Mouse (Mus musculus) stomach, postnatal 0 days (tissue): ENCODE measurements around the gene Rarres1. TPM values are rescaled to one million over a fixed set of nuclear protein-coding genes. Genes with fewer than 3 reads are reported as not detected.

Source experiments
- ATAC-seq: fragments of 200-750 bp; cut with Nextera tagmentation; 2 replicates; pipeline ENCODE4 v1.8.0; 2017; ENCODE audit not compliant: low FRiP score, low TSS enrichment
- DNase-seq: peaks from one replicate; pipeline ENCODE4 v3.0.0-alpha.2; 2016; ENCODE audit warnings: low spot score
- H3K27ac ChIP-seq: fragments of 300-500 bp; sonication (generic); replicated peaks from 2 replicates; pipeline ENCODE4 v1.5.1; 2014; ENCODE audit warnings: mild to moderate bottlenecking, control low read depth
- H3K27me3 ChIP-seq: fragments of 300-500 bp; sonication (generic); 2 replicates; pipeline ENCODE4 v1.6.1; 2014; ENCODE audit warnings: low read length; ENCODE audit not compliant: control insufficient read depth, insufficient read depth
- H3K36me3 ChIP-seq: fragments of 300-500 bp; sonication (generic); 2 replicates; pipeline ENCODE4 v1.6.1; 2014; ENCODE audit warnings: low read length, mixed read lengths; ENCODE audit not compliant: control insufficient read depth, insufficient read depth
- H3K4me1 ChIP-seq: fragments of 300-500 bp; sonication (generic); replicated peaks from 2 replicates; pipeline ENCODE4 v1.6.1; 2014; ENCODE audit warnings: antibody characterized with exemption; ENCODE audit not compliant: control insufficient read depth, insufficient read depth
- H3K4me2 ChIP-seq: fragments of 300-500 bp; sonication (generic); replicated peaks from 2 replicates; pipeline ENCODE4 v1.6.1; 2014; ENCODE audit warnings: low read depth, mild to moderate bottlenecking, control low read depth, moderate library complexity
- H3K4me3 ChIP-seq: fragments of 300-500 bp; sonication (generic); 2 replicates; pipeline ENCODE4 v1.5.1; 2014; ENCODE audit warnings: low read depth, low read length, control low read depth
- H3K9ac ChIP-seq: fragments of 300-500 bp; sonication (generic); 2 replicates; pipeline ENCODE4 v1.6.1; 2014; ENCODE audit warnings: mild to moderate bottlenecking, low read length, control low read depth, mixed read lengths
- H3K9me3 ChIP-seq: fragments of 300-500 bp; sonication (generic); 2 replicates; pipeline ENCODE4 v1.6.1; 2016; ENCODE audit warnings: low read length; ENCODE audit not compliant: control insufficient read depth
- CTCF ChIP-seq: IDR thresholded peaks from 2 replicates; pipeline ENCODE4 v1.5.1; 2016; ENCODE audit warnings: antibody characterized with exemption, low read depth, mild to moderate bottlenecking, moderate library complexity
- EP300 ChIP-seq: optimal IDR thresholded peaks from 2 replicates; pipeline ENCODE3; 2016; ENCODE audit warnings: antibody characterized with exemption
- WGBS: fragments of 180-500 bp; shearing (Covaris S2); extraction: QIAGEN DNeasy Blood & Tissue Kit; methylation state at CpG from one replicate; pipeline ENCODE4 v1.1.7; 2014; 5-methylcytosine and 5-hydroxymethylcytosine counted together
- polyA plus RNA-seq: library from polyadenylated mRNA; unstranded; fragments of >200 nt; fragmentation: Nextera tagmentation; extraction: Ambion mirVana; gene quantifications from 2 replicates; pipeline ENCODE4 v1.2.1, GENCODE M21; 2015

Rarres1 gene
- polyA plus RNA-seq, 1 experiment from 2014 or later, result 3.1 TPM

DNA sequence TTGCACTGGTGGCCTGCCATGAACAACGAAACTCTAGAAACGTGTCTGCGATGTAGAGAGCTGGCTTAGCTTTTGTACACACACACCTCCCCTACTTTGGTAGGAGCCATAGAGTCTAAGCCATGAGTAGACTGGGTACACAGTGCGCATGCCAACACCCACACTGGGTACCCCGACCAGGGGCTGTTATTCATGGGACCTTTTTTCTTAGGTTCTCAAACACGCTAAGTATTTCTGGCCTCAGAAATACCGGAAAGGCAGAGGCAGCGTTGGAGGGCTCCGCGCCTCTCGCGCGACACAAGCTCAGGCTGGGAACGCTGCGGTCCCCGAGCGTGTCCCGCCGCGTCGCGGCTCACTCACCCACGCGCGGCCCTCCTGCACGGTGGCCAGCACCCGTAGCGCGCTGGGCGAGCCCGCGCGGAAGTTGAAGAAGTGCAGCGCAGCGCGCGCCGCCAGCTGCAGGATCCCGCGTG lies 486 bp downstream of the Rarres1 start:
- ATAC-seq (0 out of 2 replicates have a peak, but pooled peaks have one; percentile 12), DNase-seq (peak; percentile 15)
- Histone ChIP-seq H3K4me3 (peak overlapping the region; percentile 46), H3K9me3 (no peaks in the 10 kb centered on the region), H3K27me3 (no peaks in the 10 kb centered on the region), H3K9ac (peak overlapping the region; percentile 56), H3K27ac (no peak overlapping the region), H3K4me1 (no peaks in the 10 kb centered on the region), H3K4me2 (peak overlapping the region; percentile 91), H3K36me3 (no peaks in the 10 kb centered on the region)
- TF ChIP-seq EP300 (no peak), CTCF (no peak)
- WGBS, result 4% methylated on average over 30 of the region's 40 CpGs

DNA sequence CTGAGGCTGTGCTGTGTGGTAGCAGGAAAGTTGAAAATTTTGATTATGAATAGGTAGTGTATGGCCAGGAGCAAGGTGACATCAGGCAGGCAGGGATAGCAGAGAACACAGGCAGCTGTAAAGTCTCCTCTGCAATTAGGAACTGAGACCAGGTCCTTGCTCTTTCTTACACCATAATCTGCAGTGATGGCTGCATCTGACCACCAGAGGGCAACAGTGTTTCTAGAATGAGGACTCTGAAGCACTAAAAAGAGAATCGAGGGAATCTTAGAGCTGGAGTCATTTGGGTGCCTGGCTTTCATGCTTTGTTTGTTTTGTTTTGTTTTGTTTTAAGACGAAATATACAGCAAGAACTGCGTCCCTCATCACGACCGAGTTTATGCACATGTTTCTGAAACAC lies 2.5 kb downstream of the Rarres1 start:
- TF ChIP-seq CTCF (peak; percentile 93), EP300 (no peak)
- no peak for ATAC-seq
- H3K4me1 ChIP-seq, result no peaks in the 10 kb centered on the region
- WGBS, result 1% methylated on average over 5 of the region's 5 CpGs
- DNase-seq, result peak; percentile 72
- H3K4me2 ChIP-seq, result no peak overlapping the region
- H3K9me3 ChIP-seq, result no peaks in the 10 kb centered on the region
- no peak overlapping the region for H3K27ac ChIP-seq
- no peaks in the 10 kb centered on the region for H3K36me3 ChIP-seq
- H3K27me3 ChIP-seq, result no peaks in the 10 kb centered on the region
- H3K4me3 ChIP-seq, result no peak overlapping the region
- no peak overlapping the region for H3K9ac ChIP-seq

DNA sequence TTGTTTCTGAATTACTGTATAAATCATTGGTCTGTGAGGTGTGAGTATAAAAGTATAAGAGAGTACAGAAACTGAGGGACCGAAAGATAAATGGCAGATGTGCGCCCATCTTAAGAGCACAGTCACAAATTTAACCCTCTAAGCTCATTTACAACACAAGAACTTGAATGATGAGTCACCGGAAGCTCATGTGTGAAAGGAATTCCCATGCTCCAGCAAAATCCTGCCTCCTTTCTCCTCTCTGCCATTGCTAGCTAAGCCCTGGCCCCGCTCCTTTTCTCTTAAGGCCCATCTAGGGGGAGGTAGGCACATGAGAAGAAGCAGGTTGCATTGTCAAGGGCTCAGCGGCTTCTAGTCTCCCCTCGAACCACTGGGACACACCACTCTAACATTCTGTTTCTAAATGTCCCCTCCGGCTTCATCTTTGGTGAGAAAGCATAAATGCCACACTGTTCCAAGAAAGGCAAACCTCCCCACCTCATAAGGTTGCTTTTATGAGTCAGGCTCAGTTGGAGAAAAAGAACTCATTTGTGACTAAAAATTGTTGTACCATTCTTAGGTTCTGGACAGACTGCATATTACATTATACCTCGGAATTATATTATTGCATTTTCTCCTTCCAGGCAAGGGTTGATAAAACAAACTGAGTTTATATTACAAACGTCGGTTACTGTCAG lies 7.0 kb downstream of the Rarres1 start:
- DNase-seq (no peak), ATAC-seq (no peak)
- H3K4me1 ChIP-seq, result no peaks in the 10 kb centered on the region
- WGBS, result 80% methylated on average over 10 of the region's 10 CpGs
- H3K27me3 ChIP-seq, result no peaks in the 10 kb centered on the region
- H3K9me3 ChIP-seq, result no peaks in the 10 kb centered on the region
- no peaks in the 10 kb centered on the region for H3K36me3 ChIP-seq
- H3K27ac ChIP-seq, result no peak overlapping the region
- H3K9ac ChIP-seq, result no peak overlapping the region
- TF ChIP-seq EP300, result no peak
- TF ChIP-seq CTCF, result no peak
- no peak overlapping the region for H3K4me3 ChIP-seq
- H3K4me2 ChIP-seq, result no peak overlapping the region

DNA sequence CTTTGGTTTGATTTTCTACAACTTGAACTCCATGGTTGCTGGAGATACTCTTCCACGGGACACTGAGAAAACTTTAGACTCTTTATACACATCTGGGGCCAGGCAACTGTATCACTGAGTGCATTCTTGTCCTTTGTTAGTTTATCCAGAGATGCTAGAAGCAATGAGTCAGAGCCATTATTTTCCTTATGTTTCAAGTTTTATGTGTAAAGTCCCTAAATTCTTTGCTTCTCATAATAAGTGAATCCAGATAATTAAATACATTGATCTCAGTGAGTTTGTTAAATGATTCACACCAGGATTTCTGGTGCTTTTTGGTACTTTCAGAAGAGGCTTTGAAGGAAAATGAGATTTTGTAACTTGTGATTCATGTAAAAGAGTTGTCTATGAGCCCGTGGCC lies 10.0 kb downstream of the Rarres1 start:
- 71% methylated on average over 2 of the region's 2 CpGs for WGBS
- no peaks in the 10 kb centered on the region for H3K4me1 ChIP-seq
- no peak for TF ChIP-seq CTCF
- TF ChIP-seq EP300, result no peak
- no peak overlapping the region for H3K4me2 ChIP-seq
- H3K27ac ChIP-seq, result no peak overlapping the region
- H3K4me3 ChIP-seq, result no peak overlapping the region
- no peaks in the 10 kb centered on the region for H3K27me3 ChIP-seq
- H3K36me3 ChIP-seq, result no peaks in the 10 kb centered on the region
- DNase-seq (no peak), ATAC-seq (no peak)
- no peaks in the 10 kb centered on the region for H3K9me3 ChIP-seq
- no peak overlapping the region for H3K9ac ChIP-seq

DNA sequence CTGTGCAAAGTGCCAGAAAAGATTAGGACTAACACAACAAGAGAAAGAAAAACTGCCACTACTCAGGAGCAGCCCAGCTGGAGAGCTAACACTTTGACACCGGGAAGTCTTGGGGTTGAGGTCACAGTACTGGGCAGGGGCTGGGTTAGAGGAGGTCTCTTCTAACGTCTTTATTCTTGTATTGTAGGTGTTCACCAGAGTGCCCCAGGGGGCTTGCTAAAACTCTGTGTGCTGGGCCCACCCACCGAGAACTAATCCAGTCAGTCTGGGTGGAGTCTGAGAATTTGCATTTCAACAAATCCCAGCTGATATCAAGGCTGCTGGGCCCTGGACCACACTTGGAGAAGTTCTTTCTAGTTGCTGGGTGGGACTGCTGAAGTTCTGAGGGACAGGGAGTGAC lies 11.4 kb downstream of the Rarres1 start:
- H3K4me3 ChIP-seq, result no peak overlapping the region
- H3K27ac ChIP-seq, result no peak overlapping the region
- no peak for DNase-seq
- no peaks in the 10 kb centered on the region for H3K36me3 ChIP-seq
- no peak for ATAC-seq
- H3K4me2 ChIP-seq, result no peak overlapping the region
- no peaks in the 10 kb centered on the region for H3K27me3 ChIP-seq
- WGBS, result 17% methylated on average over 3 of the region's 3 CpGs
- no peaks in the 10 kb centered on the region for H3K4me1 ChIP-seq
- H3K9ac ChIP-seq, result no peak overlapping the region
- H3K9me3 ChIP-seq, result no peaks in the 10 kb centered on the region
- TF ChIP-seq CTCF, result no peak

DNA sequence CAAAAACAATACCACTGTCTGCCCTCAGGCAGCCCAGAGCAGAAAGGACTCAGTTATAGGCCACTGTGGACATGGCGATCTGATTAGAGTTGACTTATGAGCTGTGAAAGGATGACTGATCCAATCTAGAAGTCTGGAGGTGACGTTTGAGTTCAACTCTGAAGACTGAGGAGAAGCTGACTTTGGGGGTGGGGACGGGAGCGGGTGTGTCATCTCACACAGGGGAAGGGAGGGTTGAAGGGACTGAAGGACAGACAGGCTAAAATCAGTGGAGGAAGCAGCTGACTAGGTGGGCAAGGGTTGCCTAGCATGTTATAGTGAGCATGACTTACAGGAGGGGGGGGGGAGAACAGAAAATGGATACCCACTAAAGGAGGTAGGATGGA lies 15.9 kb downstream of the Rarres1 start:
- no peaks in the 10 kb centered on the region for H3K4me1 ChIP-seq
- H3K4me3 ChIP-seq, result no peak overlapping the region
- TF ChIP-seq EP300 (no peak), CTCF (no peak)
- H3K36me3 ChIP-seq, result no peaks in the 10 kb centered on the region
- H3K9ac ChIP-seq, result no peak overlapping the region
- ATAC-seq, result no peak
- no peaks in the 10 kb centered on the region for H3K27me3 ChIP-seq
- 80% methylated on average over 4 of the region's 4 CpGs for WGBS
- H3K9me3 ChIP-seq, result no peaks in the 10 kb centered on the region
- no peak for DNase-seq
- H3K4me2 ChIP-seq, result no peak overlapping the region
- H3K27ac ChIP-seq, result no peak overlapping the region
